Mouse (Mus musculus) MEL (cell line): Measurements from ENCODE around the gene Gm20509. TPM values are rescaled to one million over a fixed set of nuclear protein-coding genes. Genes with fewer than 3 reads are reported as not detected.
A peak's percentile ranks its signal among the peaks of the same experiment; 100 is the strongest.
"Not testable (repeated sequence)": the region's sequence is repeated elsewhere in the genome, so short reads cannot be mapped to it uniquely, and the experiment has no call there.

Experiments
- DNase-seq: peaks from one replicate; pipeline ENCODE4 v3.0.0; 2011; ENCODE audit warnings: low read depth, low spot score
- H3K27ac ChIP-seq: 2 replicates; pipeline ENCODE4 v1.5.1; 2012; ENCODE audit warnings: low read depth, mild to moderate bottlenecking, control low read depth, low read length, moderate library complexity; ENCODE audit not compliant: control insufficient read depth
- H3K27me3 ChIP-seq, 2 experiments: fragments of 150-350 bp in 1 of 2; sonication (generic) in 1 of 2; 2 replicates each; pipeline ENCODE4 v1.6.1; 2012; ENCODE audit warnings: low read length in 2 of 2, mild to moderate bottlenecking in 2 of 2, improper control_type of control experiment in 1 of 2, moderate library complexity in 1 of 2; ENCODE audit not compliant: insufficient read depth in 2 of 2, control insufficient read depth in 1 of 2
- H3K36me3 ChIP-seq, 2 experiments: 2 replicates each; pipeline ENCODE4 v1.6.1; 2012 to 2014; ENCODE audit warnings: low read length in 2 of 2, improper control_type of control experiment in 1 of 2, inconsistent platforms in 1 of 2, mild to moderate bottlenecking in 1 of 2; ENCODE audit not compliant: insufficient read depth in 2 of 2, control insufficient read depth in 1 of 2
- H3K4me1 ChIP-seq, 2 experiments: fragments of 150-350 bp in 1 of 2; sonication (generic) in 1 of 2; 2 replicates each; pipeline ENCODE4 v1.6.1; 2012; ENCODE audit warnings: low read length in 2 of 2, improper control_type of control experiment in 1 of 2, mild to moderate bottlenecking in 1 of 2; ENCODE audit not compliant: insufficient read depth in 2 of 2, control insufficient read depth in 1 of 2
- H3K4me3 ChIP-seq, 2 experiments: fragments of 150-350 bp in 1 of 2; sonication (generic) in 1 of 2; 2 replicates each; pipeline ENCODE4 v1.5.1; 2012; ENCODE audit warnings: low read depth in 2 of 2, low read length in 2 of 2, mild to moderate bottlenecking in 2 of 2, moderate library complexity in 2 of 2, control low read depth in 1 of 2, improper control_type of control experiment in 1 of 2; ENCODE audit not compliant: control insufficient read depth in 1 of 2, insufficient read depth in 1 of 2
- H3K79me2 ChIP-seq: 2 replicates; pipeline ENCODE4 v1.6.1; 2012; ENCODE audit warnings: mild to moderate bottlenecking, low read length, moderate library complexity; ENCODE audit not compliant: control insufficient read depth, poor library complexity, insufficient read depth
- H3K9ac ChIP-seq: 2 replicates; pipeline ENCODE4 v1.6.1; 2012; ENCODE audit warnings: low read depth, mild to moderate bottlenecking, control low read depth, low read length, moderate library complexity; ENCODE audit not compliant: control insufficient read depth, poor library complexity, severe bottlenecking
- H3K9me3 ChIP-seq: fragments of 150-350 bp; sonication (generic); replicated peaks from 2 replicates; pipeline ENCODE4 v1.6.1; 2012; ENCODE audit warnings: mild to moderate bottlenecking, low read length, improper control_type of control experiment, moderate library complexity; ENCODE audit not compliant: insufficient read depth
- EP300 ChIP-seq, 2 experiments: IDR thresholded peaks; 2 replicates each; pipeline ENCODE4 v1.6.1; 2011; ENCODE audit warnings: improper control_type of control experiment in 2 of 2, low read length in 2 of 2, low read depth in 1 of 2, mild to moderate bottlenecking in 1 of 2
- ETS1 ChIP-seq: IDR thresholded peaks from 2 replicates; pipeline ENCODE4 v1.6.1; 2012; ENCODE audit warnings: low read depth, mild to moderate bottlenecking, inconsistent platforms, low read length, improper control_type of control experiment, moderate library complexity
- GABPA ChIP-seq: IDR thresholded peaks from 2 replicates; pipeline ENCODE4 v1.6.1; 2012; ENCODE audit warnings: low read depth, mild to moderate bottlenecking, inconsistent platforms, low read length, improper control_type of control experiment, moderate library complexity
- GATA1 ChIP-seq: IDR thresholded peaks from 2 replicates; pipeline ENCODE4 v1.6.1; 2011; ENCODE audit warnings: low read depth, low read length, improper control_type of control experiment
- HCFC1 ChIP-seq: IDR thresholded peaks from 2 replicates; pipeline ENCODE4 v1.6.1; 2012; ENCODE audit warnings: low read depth, mild to moderate bottlenecking, inconsistent platforms, low read length, improper control_type of control experiment, moderate library complexity
- JUND ChIP-seq: IDR thresholded peaks from 2 replicates; pipeline ENCODE4 v1.6.1; 2011; ENCODE audit warnings: low read depth, mild to moderate bottlenecking, improper control_type of control experiment, low read length
- MAZ ChIP-seq: IDR thresholded peaks from 2 replicates; pipeline ENCODE4 v1.6.1; 2012; ENCODE audit warnings: low read depth, mild to moderate bottlenecking, inconsistent platforms, low read length, improper control_type of control experiment
- MEF2A ChIP-seq: IDR thresholded peaks from 2 replicates; pipeline ENCODE4 v1.6.1; 2014; ENCODE audit warnings: low read depth, mild to moderate bottlenecking, inconsistent platforms, low read length, improper control_type of control experiment; ENCODE audit not compliant: poor library complexity, insufficient replicate concordance, severe bottlenecking; ENCODE audit errors: extremely low read depth
- MYC ChIP-seq: IDR thresholded peaks from 2 replicates; pipeline ENCODE4 v1.6.1; 2011; ENCODE audit warnings: low read depth, mild to moderate bottlenecking, low read length, improper control_type of control experiment, moderate library complexity
- NELFE ChIP-seq: IDR thresholded peaks from 2 replicates; pipeline ENCODE4 v1.6.1; 2011; ENCODE audit warnings: low read depth, low read length, improper control_type of control experiment
- NRF1 ChIP-seq: IDR thresholded peaks from 2 replicates; pipeline ENCODE4 v1.6.1; 2014; ENCODE audit warnings: low read depth, mild to moderate bottlenecking, inconsistent platforms, low read length, improper control_type of control experiment, moderate library complexity; ENCODE audit not compliant: poor library complexity, insufficient read depth, severe bottlenecking
- POLR2AphosphoS5 ChIP-seq: IDR thresholded peaks from 2 replicates; pipeline ENCODE4 v1.6.1; 2012; ENCODE audit warnings: low read depth, borderline replicate concordance, mild to moderate bottlenecking, inconsistent platforms, low read length, moderate library complexity, mixed read lengths
- SMC3 ChIP-seq: IDR thresholded peaks from 2 replicates; pipeline ENCODE4 v1.6.1; 2011; ENCODE audit warnings: low read depth, low read length, improper control_type of control experiment
- TCF12 ChIP-seq: IDR thresholded peaks from 2 replicates; pipeline ENCODE4 v1.6.1; 2014; ENCODE audit warnings: low read depth, mild to moderate bottlenecking, inconsistent platforms, low read length, improper control_type of control experiment, moderate library complexity
- USF1 ChIP-seq: IDR thresholded peaks from 2 replicates; pipeline ENCODE4 v1.6.1; 2014; ENCODE audit warnings: low read depth, mild to moderate bottlenecking, inconsistent platforms, low read length, improper control_type of control experiment, moderate library complexity
- ZC3H11A ChIP-seq: IDR thresholded peaks from 2 replicates; pipeline ENCODE4 v1.6.1; 2012; ENCODE audit warnings: low read depth, mild to moderate bottlenecking, inconsistent platforms, low read length, improper control_type of control experiment
- ZKSCAN1 ChIP-seq: IDR thresholded peaks from 2 replicates; pipeline ENCODE4 v1.6.1; 2012; ENCODE audit warnings: low read depth, mild to moderate bottlenecking, inconsistent platforms, low read length, improper control_type of control experiment, moderate library complexity
- ZNF384 ChIP-seq: IDR thresholded peaks from 2 replicates; pipeline ENCODE4 v1.6.1; 2012; ENCODE audit warnings: low read depth, mild to moderate bottlenecking, inconsistent platforms, low read length, improper control_type of control experiment
- polyA plus RNA-seq, 2 experiments: library from polyadenylated mRNA; stranded (reverse) in 1 of 2; unstranded in 1 of 2; fragments of >175 nt in 1 of 2; fragments of >200 nt in 1 of 2; gene quantifications; 2 replicates each; pipeline versions ENCODE4 v1.2.1 to v1.2.4; 2012; ENCODE audit warnings: low replicate concordance in 2 of 2, low read depth in 1 of 2; ENCODE audit not compliant: insufficient read length in 2 of 2, insufficient read depth in 1 of 2, missing spikeins in 1 of 2
- total RNA-seq: library from RNA; depleted of rRNA; stranded (reverse); fragments of 300-350 nt; gene quantifications from 2 replicates; pipeline ENCODE4 v1.2.3, GENCODE M21; 2012

Gene Gm20509
- total and polyA plus RNA-seq, 3 experiments: not detected

GRCm38 (mm10) chr9:73079349-73079748 is 22.9 kb upstream of the Gm20509 start:
- not testable (repeated sequence) for H3K4me1 ChIP-seq, H3K4me3 ChIP-seq, H3K9ac ChIP-seq, H3K27ac ChIP-seq, H3K9me3 ChIP-seq, H3K79me2 ChIP-seq, H3K27me3 ChIP-seq, DNase-seq, H3K36me3 ChIP-seq

DNA sequence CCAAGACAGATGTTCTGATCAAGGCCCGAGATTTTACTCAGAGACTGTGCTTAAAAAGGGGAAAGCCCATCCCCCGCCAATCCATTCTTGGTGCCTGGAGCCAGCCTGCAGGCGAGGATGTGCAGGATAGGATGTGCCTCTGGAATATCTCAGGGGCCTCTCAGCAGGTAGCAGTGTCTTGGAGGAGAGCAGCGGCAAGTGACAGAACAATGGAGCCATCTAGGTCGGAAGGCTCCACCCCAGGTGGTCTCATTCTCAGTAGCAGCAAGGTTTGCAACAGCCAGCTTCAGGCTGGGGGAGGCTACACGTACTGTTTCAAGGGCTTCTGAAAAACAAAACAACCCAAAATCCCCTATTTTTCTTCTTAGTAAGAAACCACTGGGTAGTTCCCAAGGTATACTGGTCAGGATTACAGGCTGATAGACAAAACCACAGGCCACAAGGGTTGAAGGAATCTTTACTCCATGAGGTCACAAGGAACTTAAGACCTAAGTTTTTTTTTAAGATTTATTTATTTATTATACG is 22.4 kb upstream of the Gm20509 start:
- Histone ChIP-seq H3K9me3 (no peaks in the 10 kb centered on the region), H3K27ac (no peak overlapping the region), H3K27me3 (no peaks in the 10 kb centered on the region), H3K4me1 (peaks cover 0 to 5% of the 10 kb centered on the region in 2 experiments), H3K79me2 (no peaks in the 10 kb centered on the region), H3K36me3 (no peaks in the 10 kb centered on the region; a peak in 2 of 4 replicates), H3K9ac (no peak overlapping the region), H3K4me3 (no peak overlapping the region)
- DNase-seq: no peak
- TF ChIP-seq GABPA (no peak), HCFC1 (no peak), TCF12 (no peak), ZC3H11A (no peak), ZKSCAN1 (no peak), USF1 (no peak), POLR2AphosphoS5 (no peak), ZNF384 (no peak), JUND (no peak), MEF2A (no peak), GATA1 (no peak), MYC (no peak), MAZ (no peak)

DNA sequence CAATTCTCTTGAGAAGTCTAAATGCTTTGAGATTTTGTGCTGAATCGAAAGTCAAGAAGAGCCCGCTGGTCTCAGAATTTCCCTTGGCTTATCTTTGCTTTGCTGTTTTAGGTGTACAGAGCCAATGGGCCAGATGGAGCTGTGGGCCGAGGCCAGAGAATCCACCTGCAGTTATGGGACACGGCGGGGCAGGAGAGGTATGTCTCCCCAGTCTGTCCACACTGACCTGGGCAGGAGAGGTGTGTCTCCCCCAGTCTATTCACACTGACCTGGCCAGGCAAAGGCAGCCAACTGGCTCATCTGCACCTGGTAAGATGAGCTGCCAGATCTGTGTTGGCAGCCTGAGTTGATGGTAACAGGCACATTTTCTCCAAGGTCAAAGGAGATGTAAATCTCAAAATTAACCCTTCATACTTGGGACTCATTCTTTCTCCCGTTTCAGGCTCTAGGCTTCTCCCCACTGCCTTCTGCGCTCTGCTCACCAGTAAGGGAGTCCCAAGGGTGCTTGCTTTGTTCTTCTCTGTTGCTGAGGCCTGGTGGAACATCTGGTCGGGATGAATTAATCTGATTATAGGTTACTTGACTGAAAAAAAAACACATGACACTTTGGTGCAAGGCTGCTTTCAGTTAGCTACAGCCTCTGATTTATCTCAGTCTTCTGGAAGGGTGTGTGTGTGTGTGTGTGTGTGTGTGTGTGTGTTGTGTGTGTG is 19.8 kb upstream of the Gm20509 start:
- DNase-seq: no peak
- no peaks in the 10 kb centered on the region for H3K9me3 ChIP-seq
- H3K9ac ChIP-seq: no peak overlapping the region
- no peaks in the 10 kb centered on the region for H3K27me3 ChIP-seq
- H3K79me2 ChIP-seq: no peaks in the 10 kb centered on the region
- H3K27ac ChIP-seq: no peak overlapping the region
- peaks cover 0 to 13% of the 10 kb centered on the region in 2 experiments; a peak in 2 of 4 replicates for H3K36me3 ChIP-seq
- TF ChIP-seq ETS1: 0 out of 2 replicates have a peak, but pooled peaks have one; percentile 13
- no peak for TF ChIP-seq NRF1
- TF ChIP-seq EP300 (IDR thresholded peaks at IDR 0.05; ENCODE audit: low read depth in 1 of 2, low read length in 2 of 2): peak in 1 of 2 experiments; percentile 31; a peak in 1 of 4 replicates
- TF ChIP-seq SMC3: no peak
- TF ChIP-seq NELFE: no peak
- no peak overlapping the region for H3K4me3 ChIP-seq
- H3K4me1 ChIP-seq: peaks cover 11 to 21% of the 10 kb centered on the region in 2 experiments
